In the genomic region with DNA sequence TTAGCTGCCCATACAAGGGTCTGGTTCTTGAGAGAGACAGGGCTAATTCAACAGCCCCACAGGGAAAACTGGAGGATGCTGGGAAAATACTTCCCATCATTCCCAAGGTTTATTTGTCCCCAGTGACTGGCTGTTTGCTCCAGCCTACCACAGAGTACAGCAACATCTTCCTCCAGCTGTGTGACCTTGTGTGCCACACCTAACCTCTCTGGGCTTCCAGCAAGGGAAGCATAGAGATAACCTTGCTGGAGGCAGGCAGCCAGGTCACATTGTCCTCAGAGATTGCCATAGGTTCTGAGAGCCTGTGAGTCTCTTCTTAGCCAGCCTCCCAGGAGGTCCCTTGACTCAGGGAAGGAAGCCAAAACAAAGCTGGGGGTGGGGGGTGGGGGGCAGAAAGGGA, we compare ENCODE assay signal across 13 mouse cellular contexts.
DNase-seq lines count a peak whose midpoint lies in the region; ATAC-seq and TF ChIP-seq lines count a peak whose summit lies in the region.
"Had no signal": no experiment of that assay in that cellular context is flagged by ENCODE, and none has a peak within 500 bp of the region (broad histone marks: within the 10 kb centered on the region; RNA-seq: fewer than 3 reads in every experiment).

No protein-coding gene starts in this region.

- no peak overlapping the region for H3K9ac ChIP-seq in hindbrain, embryonic 14.5 days
- peak overlapping the region; percentile 59; the same call in 1 of the 2 replicates for H3K9ac ChIP-seq in ES-E14 (ENCODE audit: insufficient read depth, low read depth, low read length, poor library complexity, severe bottlenecking)
- H3K9ac ChIP-seq: embryonic facial prominence, embryonic 15.5 days; limb, embryonic 13.5 days had no signal

- intact Hi-C loops in heart, postnatal 36 days (cut with DNase I), result loop anchor here (5.0 kb wide), 1 partner anchor 101 kb away; the partner anchor contains the start of gene Lrfn2

- in situ Hi-C loops in ES-E14 (cut with MboI; ENCODE audit: low sequenced_read_pairs in 2 of 2, unreplicated experiment in 2 of 2), result no loop called here

- no peak overlapping the region for H3K4me3 ChIP-seq in hindbrain, embryonic 14.5 days (replicated peaks; ENCODE audit: low read length)
- H3K4me3 ChIP-seq in hindbrain, embryonic 10.5 days, result no peak overlapping the region
- peak overlapping the region; percentile 2 to 30; a peak in 1 of 4 replicates for H3K4me3 ChIP-seq in ES-E14 (ENCODE audit: insufficient read depth in 1 of 2, low read depth in 1 of 2, low read length in 2 of 2, poor library complexity in 1 of 2, severe bottlenecking in 1 of 2)
- H3K4me3 ChIP-seq in embryonic facial prominence, embryonic 10.5 days, result no peak overlapping the region
- H3K4me3 ChIP-seq: embryonic facial prominence, embryonic 15.5 days; limb, embryonic 13.5 days had no signal

- no peaks in the 10 kb centered on the region for H3K36me3 ChIP-seq in hindbrain, embryonic 14.5 days (replicated peaks; ENCODE audit: control insufficient read depth, insufficient read depth)
- H3K36me3 ChIP-seq in hindbrain, embryonic 10.5 days, result no peaks in the 10 kb centered on the region
- no peaks in the 10 kb centered on the region for H3K36me3 ChIP-seq in ES-E14 (ENCODE audit: control insufficient read depth, insufficient read depth, low read length, poor library complexity, severe bottlenecking)
- no peaks in the 10 kb centered on the region for H3K36me3 ChIP-seq in embryonic facial prominence, embryonic 10.5 days (replicated peaks)
- H3K36me3 ChIP-seq: embryonic facial prominence, embryonic 15.5 days; limb, embryonic 13.5 days had no signal

- no peaks in the 10 kb centered on the region for H3K9me3 ChIP-seq in hindbrain, embryonic 14.5 days (ENCODE audit: control insufficient read depth, low read length)
- no peaks in the 10 kb centered on the region for H3K9me3 ChIP-seq in hindbrain, embryonic 10.5 days
- no peaks in the 10 kb centered on the region for H3K9me3 ChIP-seq in ES-E14 (ENCODE audit: control insufficient read depth, insufficient read depth, low read depth, low read length)
- H3K9me3 ChIP-seq in embryonic facial prominence, embryonic 10.5 days, result no peaks in the 10 kb centered on the region
- H3K9me3 ChIP-seq: embryonic facial prominence, embryonic 15.5 days; limb, embryonic 13.5 days had no signal

- peaks cover 5% of the 10 kb centered on the region; the same call in 1 of the 2 replicates for H3K4me1 ChIP-seq in hindbrain, embryonic 14.5 days (replicated peaks; ENCODE audit: control insufficient read depth, insufficient read depth, low read length)
- H3K4me1 ChIP-seq in hindbrain, embryonic 10.5 days (replicated peaks), result peaks cover 24% of the 10 kb centered on the region
- peaks cover 9 to 45% of the 10 kb centered on the region in 2 experiments for H3K4me1 ChIP-seq in ES-E14 (ENCODE audit: control insufficient read depth in 2 of 2, insufficient read depth in 2 of 2, low read length in 2 of 2, poor library complexity in 1 of 2)
- peaks cover 29% of the 10 kb centered on the region for H3K4me1 ChIP-seq in embryonic facial prominence, embryonic 10.5 days

- no peak overlapping the region for H3K4me2 ChIP-seq in hindbrain, embryonic 14.5 days (replicated peaks)
- H3K4me2 ChIP-seq: embryonic facial prominence, embryonic 15.5 days; limb, embryonic 13.5 days had no signal

- H3K27me3 ChIP-seq in hindbrain, embryonic 14.5 days (ENCODE audit: control insufficient read depth, insufficient read depth, low read length), result no peaks in the 10 kb centered on the region
- H3K27me3 ChIP-seq in hindbrain, embryonic 10.5 days (ENCODE audit: insufficient read depth, poor library complexity, severe bottlenecking), result no peaks in the 10 kb centered on the region
- 0 out of 2 replicates have a peak, but pooled peaks cover 2% of the 10 kb centered on the region for H3K27me3 ChIP-seq in embryonic facial prominence, embryonic 10.5 days (replicated peaks; ENCODE audit: low read depth, poor library complexity, severe bottlenecking)
- H3K27me3 ChIP-seq: CH12.LX; embryonic facial prominence, embryonic 15.5 days had no signal

- DNase-seq in hindbrain, embryonic 14.5 days (ENCODE audit: low spot score), result no peak
- no peak for DNase-seq in hindbrain, embryonic 10.5 days (ENCODE audit: low spot score)
- peak; percentile 69 for DNase-seq in ES-E14 (ENCODE audit: low read depth, low spot score)
- peak; percentile 24 to 35 for DNase-seq in heart, postnatal 36 days
- DNase-seq in kidney, postnatal 25 days, result peak; percentile 49 to 71
- no peak for DNase-seq in adrenal gland, postnatal 10 days
- DNase-seq in right cerebral cortex, adult 18-20 months, result no peak
- no peak for DNase-seq in embryonic facial prominence, embryonic 10.5 days (ENCODE audit: low spot score)
- DNase-seq: cerebellum, postnatal 25 days; lung, postnatal 10 days had no signal

- H3K27ac ChIP-seq in hindbrain, embryonic 14.5 days, result peak overlapping the region; percentile 34; the same call in 1 of the 2 replicates
- H3K27ac ChIP-seq in hindbrain, embryonic 10.5 days, result no peak overlapping the region
- H3K27ac ChIP-seq in ES-E14 (ENCODE audit: insufficient read depth, low read depth, low read length, poor library complexity, severe bottlenecking), result peak overlapping the region; percentile 98
- no peak overlapping the region for H3K27ac ChIP-seq in embryonic facial prominence, embryonic 10.5 days (replicated peaks)
- H3K27ac ChIP-seq: embryonic facial prominence, embryonic 15.5 days; limb, embryonic 13.5 days had no signal

- no peak; the same call in 1 of the 2 replicates for ATAC-seq in hindbrain, embryonic 14.5 days (ENCODE audit: low FRiP score)

TF ChIP-seq in ES-E14, 5 proteins besides CTCF, POLR2A, EP300 and RAD21:
- TF ChIP-seq ZC3H11A (IDR thresholded peaks at IDR 0.05; ENCODE audit: borderline replicate concordance, low read depth, low read length) (no peak), CHD2 (IDR thresholded peaks at IDR 0.05; ENCODE audit: low read depth, low read length) (no peak), ZNF384 (IDR thresholded peaks at IDR 0.05; ENCODE audit: low read depth, low read length) (no peak), MAFK (IDR thresholded peaks at IDR 0.05; ENCODE audit: insufficient read depth, low read depth, low read length) (no peak), HCFC1 (IDR thresholded peaks at IDR 0.05; ENCODE audit: borderline replicate concordance, insufficient read depth, low read length) (no peak)

Comparison
In these comparisons a context has a peak if more than half of its experiments do, and no peak if none do; other contexts are left out.
1. H3K27ac ChIP-seq: peak in hindbrain, embryonic 14.5 days (single experiment) and ES-E14 (single experiment); none in hindbrain, embryonic 10.5 days (single experiment) and embryonic facial prominence, embryonic 10.5 days (single experiment).
2. DNase-seq: peak in ES-E14 (single experiment), heart, postnatal 36 days (2 of 2) and kidney, postnatal 25 days (2 of 2); none in hindbrain, embryonic 14.5 days (single experiment), hindbrain, embryonic 10.5 days (single experiment), adrenal gland, postnatal 10 days (single experiment), right cerebral cortex, adult 18-20 months (single experiment) and embryonic facial prominence, embryonic 10.5 days (single experiment).
3. H3K4me3 ChIP-seq: peak in ES-E14 (2 of 2); none in hindbrain, embryonic 14.5 days (single experiment), hindbrain, embryonic 10.5 days (single experiment) and embryonic facial prominence, embryonic 10.5 days (single experiment).